Mouse (Mus musculus) stomach, embryonic 15.5 days (tissue): ENCODE results near the gene Apoa2. TPM values are rescaled to one million over a fixed set of nuclear protein-coding genes. Genes with fewer than 3 reads are reported as not detected.
"Not testable (repeated sequence)": the region's sequence is repeated elsewhere in the genome, so short reads cannot be mapped to it uniquely, and the experiment has no call there.

Experiments used
- ATAC-seq: fragments of 200-750 bp; cut with Nextera tagmentation; 2 replicates; pipeline ENCODE4 v1.8.0; 2017; ENCODE audit warnings: low read depth, moderate number of reproducible peaks, moderate TSS enrichment; ENCODE audit not compliant: insufficient read depth, low FRiP score
- H3K27ac ChIP-seq: fragments of 300-500 bp; sonication (generic); 2 replicates; pipeline ENCODE4 v1.5.1; 2015; ENCODE audit warnings: mild to moderate bottlenecking, inconsistent platforms
- H3K27me3 ChIP-seq: fragments of 300-500 bp; sonication (generic); replicated peaks from 2 replicates; pipeline ENCODE4 v1.6.1; 2015; ENCODE audit warnings: inconsistent platforms
- H3K36me3 ChIP-seq: fragments of 300-500 bp; sonication (generic); 2 replicates; pipeline ENCODE4 v1.6.1; 2015; ENCODE audit warnings: inconsistent platforms
- H3K4me1 ChIP-seq: fragments of 300-500 bp; sonication (generic); 2 replicates; pipeline ENCODE4 v1.6.1; 2015; ENCODE audit warnings: inconsistent platforms
- H3K4me2 ChIP-seq: fragments of 300-500 bp; sonication (generic); 2 replicates; pipeline ENCODE4 v1.6.1; 2015; ENCODE audit warnings: mild to moderate bottlenecking, inconsistent platforms
- H3K4me3 ChIP-seq: fragments of 300-500 bp; sonication (generic); replicated peaks from 2 replicates; pipeline ENCODE4 v1.5.1; 2015; ENCODE audit warnings: inconsistent platforms
- H3K9ac ChIP-seq: fragments of 300-500 bp; sonication (generic); 2 replicates; pipeline ENCODE4 v1.6.1; 2015; ENCODE audit warnings: inconsistent platforms
- H3K9me3 ChIP-seq: fragments of 300-500 bp; sonication (generic); 2 replicates; pipeline ENCODE4 v1.6.1; 2016; ENCODE audit warnings: inconsistent platforms
- WGBS: fragments of 180-500 bp; shearing (Covaris S2); methylation state at CpG from one replicate; pipeline ENCODE4 v1.1.7; 2015; 5-methylcytosine and 5-hydroxymethylcytosine counted together
- polyA plus RNA-seq: library from polyadenylated mRNA; unstranded; fragments of >200 nt; fragmentation: Nextera tagmentation; extraction: Ambion mirVana; gene quantifications from 2 replicates; pipeline ENCODE4 v1.2.1, GENCODE M21; 2015

Apoa2 gene
- polyA plus RNA-seq, 1 experiment from 2014 or later = 523 TPM

DNA sequence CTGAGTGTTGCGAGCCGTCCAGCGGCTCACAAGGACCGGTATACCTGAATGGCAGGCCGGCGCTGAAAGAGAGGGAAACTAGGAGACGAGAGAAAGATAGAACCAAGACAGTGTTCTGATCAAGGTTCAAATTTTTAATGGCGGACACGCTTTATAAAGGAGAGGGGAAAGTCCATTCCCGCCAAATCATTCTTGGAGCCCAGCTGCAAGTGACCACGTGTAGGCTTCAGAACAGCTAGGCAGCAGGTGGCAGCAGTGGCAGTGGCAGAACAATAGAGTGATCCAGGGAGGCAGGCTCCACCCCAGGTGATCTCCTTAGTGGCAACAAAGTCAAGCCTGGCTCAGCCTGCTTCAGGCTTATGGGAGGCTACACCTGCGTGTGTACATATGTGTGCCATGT, 17.1 kb downstream of the Apoa2 start:
- H3K9me3 ChIP-seq, ATAC-seq, H3K4me3 ChIP-seq, H3K4me2 ChIP-seq, H3K9ac ChIP-seq, H3K27me3 ChIP-seq, H3K27ac ChIP-seq: not testable (repeated sequence)
- peaks cover 49% of the 10 kb centered on the region for H3K36me3 ChIP-seq
- H3K4me1 ChIP-seq = peaks cover 12% of the 10 kb centered on the region; the same call in 1 of the 2 replicates
- WGBS = 85% methylated on average over 12 of the region's 12 CpGs

DNA sequence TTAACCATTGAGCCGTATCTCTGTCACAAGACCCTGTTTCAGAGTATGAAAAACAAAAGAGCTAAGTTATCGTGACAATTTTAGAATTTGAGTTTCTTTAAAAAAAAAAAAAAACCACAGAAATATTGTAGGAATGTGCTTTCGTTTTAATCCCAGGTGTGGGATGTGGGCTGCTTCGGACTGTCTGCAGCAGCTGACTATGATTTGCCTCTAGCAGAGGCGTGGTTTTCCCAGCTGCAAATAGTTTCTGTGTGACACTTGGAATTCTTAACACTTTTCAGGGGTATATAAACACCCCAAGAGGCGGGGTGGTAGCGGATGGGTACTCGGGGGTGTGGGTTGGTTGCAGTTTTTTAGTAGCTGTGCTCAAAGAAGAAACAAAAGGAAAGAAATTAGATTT, 20.5 kb downstream of the Apoa2 start:
- Histone ChIP-seq H3K27ac (no peak overlapping the region), H3K36me3 (peaks cover 29% of the 10 kb centered on the region), H3K27me3 (no peaks in the 10 kb centered on the region), H3K4me1 (peaks cover 32% of the 10 kb centered on the region), H3K9ac (no peak overlapping the region), H3K9me3 (no peaks in the 10 kb centered on the region), H3K4me2 (peak overlapping the region; percentile 79; the same call in 1 of the 2 replicates), H3K4me3 (no peak overlapping the region)
- WGBS = 81% methylated on average over 8 of the region's 8 CpGs
- no peak for ATAC-seq

DNA sequence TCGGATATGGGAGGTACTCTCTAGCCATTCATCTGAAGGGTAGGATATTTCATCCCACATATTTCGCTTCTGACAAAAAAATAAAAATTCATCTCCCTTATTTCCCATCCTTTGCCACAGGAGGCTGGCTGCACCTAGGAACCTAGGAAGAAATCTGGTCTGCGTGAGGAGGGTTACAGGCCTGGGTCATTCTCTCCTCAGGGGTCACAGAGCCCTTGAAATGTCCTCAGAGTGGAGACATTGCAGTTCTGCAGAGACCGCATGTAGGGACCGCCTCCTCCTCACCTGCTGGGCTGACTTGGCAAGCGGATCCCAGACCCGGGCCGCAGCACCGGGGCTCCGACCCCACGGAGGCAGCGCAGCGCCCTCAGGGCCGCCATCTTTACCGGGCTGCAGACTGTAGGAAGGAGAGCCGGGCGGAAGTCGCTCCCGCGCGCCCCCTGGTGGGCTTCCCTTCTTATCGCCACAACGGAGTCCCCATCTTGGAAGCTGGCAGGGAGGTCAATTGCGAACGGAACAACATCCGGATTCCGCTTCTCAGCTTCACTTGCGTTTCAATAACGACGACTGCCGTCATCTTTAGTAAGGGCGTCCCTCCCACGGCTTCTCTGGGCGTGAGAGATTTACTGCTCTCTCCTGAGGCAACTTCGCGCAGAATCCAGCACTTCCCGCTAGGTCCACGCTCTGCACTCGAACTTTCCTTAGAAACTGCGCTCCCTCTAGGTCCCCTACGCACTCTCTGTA, 22.0 kb downstream of the Apoa2 start:
- Histone ChIP-seq H3K9me3 (no peaks in the 10 kb centered on the region), H3K36me3 (peaks cover 17% of the 10 kb centered on the region; the same call in 1 of the 2 replicates), H3K27ac (peak overlapping the region; percentile 92), H3K9ac (peak overlapping the region; percentile 88), H3K4me1 (peaks cover 45% of the 10 kb centered on the region), H3K4me2 (peak overlapping the region; percentile 79), H3K27me3 (no peaks in the 10 kb centered on the region), H3K4me3 (peak overlapping the region; percentile 72)
- WGBS = under 1% methylated on average over 41 of the region's 41 CpGs
- ATAC-seq = peak; percentile 90

DNA sequence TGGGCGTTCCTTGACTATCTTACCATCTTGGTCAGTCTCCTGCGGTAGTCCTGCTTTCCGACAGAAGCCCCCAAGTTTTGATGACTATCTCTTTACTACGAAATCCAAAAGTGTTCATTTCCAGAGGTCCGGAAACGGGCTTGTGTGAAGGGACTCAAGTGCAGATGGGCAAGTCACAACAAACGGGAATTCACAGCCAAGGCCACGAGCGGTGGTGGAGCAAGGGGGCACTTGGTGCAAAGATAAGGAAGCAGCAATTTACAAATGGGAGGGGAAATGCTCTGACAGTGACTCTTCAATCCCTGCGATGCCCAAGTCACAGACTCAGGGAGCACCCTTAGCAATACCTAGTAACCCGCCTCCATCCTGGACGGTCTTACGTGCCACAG, 22.6 kb downstream of the Apoa2 start:
- H3K36me3 ChIP-seq = peaks cover 15% of the 10 kb centered on the region; the same call in 1 of the 2 replicates
- peak overlapping the region; percentile 92 for H3K27ac ChIP-seq
- H3K9ac ChIP-seq = peak overlapping the region; percentile 29; the same call in 1 of the 2 replicates
- no peaks in the 10 kb centered on the region for H3K27me3 ChIP-seq
- no peak for ATAC-seq
- peak overlapping the region; percentile 63 for H3K4me2 ChIP-seq
- WGBS = 9% methylated on average over 13 of the region's 13 CpGs
- peak overlapping the region; percentile 72 for H3K4me3 ChIP-seq
- no peaks in the 10 kb centered on the region for H3K9me3 ChIP-seq
- H3K4me1 ChIP-seq = peaks cover 49% of the 10 kb centered on the region

DNA sequence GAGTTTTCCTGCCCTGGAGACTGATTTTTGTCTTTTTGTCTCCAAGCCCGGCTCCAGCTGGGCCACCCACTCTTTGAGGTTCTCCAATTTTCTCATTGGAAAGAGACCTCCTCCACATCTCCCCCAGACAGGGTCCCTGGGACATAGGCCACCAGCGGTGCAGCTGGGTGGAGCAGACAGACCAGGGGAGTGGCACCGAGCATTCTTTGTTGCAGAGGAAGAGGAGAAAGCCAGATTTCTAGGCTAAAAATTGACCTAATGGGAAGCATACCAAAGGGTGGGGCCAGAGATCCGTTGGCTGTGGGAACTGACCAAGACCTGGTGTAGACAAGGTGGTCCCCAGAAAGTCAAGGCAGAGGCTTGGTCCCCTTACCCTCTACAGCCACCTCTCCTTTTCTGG, 23.1 kb downstream of the Apoa2 start:
- 20% methylated on average over 4 of the region's 4 CpGs for WGBS
- Histone ChIP-seq H3K36me3 (peaks cover 11% of the 10 kb centered on the region; the same call in 1 of the 2 replicates), H3K4me1 (peaks cover 53% of the 10 kb centered on the region)

DNA sequence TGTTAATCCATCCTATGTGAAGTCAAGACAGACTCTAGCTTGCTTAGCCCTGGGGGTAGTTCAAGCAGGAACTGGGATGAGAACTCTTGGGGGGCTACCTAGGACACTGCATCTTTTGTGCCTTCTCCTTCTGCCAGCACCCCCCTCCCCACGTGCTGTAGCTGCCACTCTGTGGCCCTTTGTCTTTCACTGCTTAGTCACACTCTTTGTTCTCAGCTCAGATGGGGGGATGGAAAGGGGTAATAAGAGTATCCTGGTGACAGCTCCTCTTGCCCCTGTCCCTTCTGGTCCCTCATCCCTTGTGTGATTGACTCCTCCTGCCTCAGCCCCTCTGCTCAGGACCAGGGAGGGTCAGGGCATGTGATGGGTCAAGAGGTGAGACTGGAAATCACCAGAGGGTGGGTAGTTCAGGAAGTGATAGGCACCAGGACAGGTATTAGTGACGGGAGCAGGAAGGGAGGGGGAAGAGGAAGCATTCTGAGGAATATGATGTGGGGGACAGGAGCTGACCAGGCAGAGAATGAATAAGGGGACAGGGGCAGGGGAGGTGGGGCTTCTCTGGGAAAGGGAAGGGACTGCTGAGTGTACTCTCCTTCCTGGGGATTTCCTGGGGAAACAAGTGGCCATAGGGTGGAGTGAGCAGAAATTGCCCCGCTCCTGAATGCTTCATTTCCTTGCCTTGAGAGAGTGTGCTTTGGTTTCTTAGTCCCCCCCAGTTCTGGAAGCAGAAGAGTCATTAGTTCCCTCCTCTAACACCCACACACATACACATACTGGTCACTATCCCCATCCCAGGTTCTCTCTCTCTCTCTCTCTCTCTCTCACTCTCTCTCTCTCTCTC, 23.8 kb downstream of the Apoa2 start:
- no peak overlapping the region for H3K9ac ChIP-seq
- H3K27ac ChIP-seq = peak overlapping the region; percentile 92
- peaks cover 54% of the 10 kb centered on the region for H3K4me1 ChIP-seq
- no peak for ATAC-seq
- no peaks in the 10 kb centered on the region for H3K9me3 ChIP-seq
- H3K27me3 ChIP-seq = no peaks in the 10 kb centered on the region
- H3K4me2 ChIP-seq = peak overlapping the region; percentile 63; the same call in 1 of the 2 replicates
- peaks cover 6% of the 10 kb centered on the region; the same call in 1 of the 2 replicates for H3K36me3 ChIP-seq
- 57% methylated on average over 3 of the region's 3 CpGs for WGBS
- H3K4me3 ChIP-seq = no peak overlapping the region

More for the DNA sequence above, 23.1 kb downstream of the Apoa2 start:
- Histone ChIP-seq H3K27me3 (no peaks in the 10 kb centered on the region), H3K9me3 (no peaks in the 10 kb centered on the region), H3K4me3 (peak overlapping the region; percentile 72; the same call in 1 of the 2 replicates), H3K27ac (peak overlapping the region; percentile 92), H3K9ac (no peak overlapping the region), H3K4me2 (peak overlapping the region; percentile 63)
- ATAC-seq = no peak

DNA sequence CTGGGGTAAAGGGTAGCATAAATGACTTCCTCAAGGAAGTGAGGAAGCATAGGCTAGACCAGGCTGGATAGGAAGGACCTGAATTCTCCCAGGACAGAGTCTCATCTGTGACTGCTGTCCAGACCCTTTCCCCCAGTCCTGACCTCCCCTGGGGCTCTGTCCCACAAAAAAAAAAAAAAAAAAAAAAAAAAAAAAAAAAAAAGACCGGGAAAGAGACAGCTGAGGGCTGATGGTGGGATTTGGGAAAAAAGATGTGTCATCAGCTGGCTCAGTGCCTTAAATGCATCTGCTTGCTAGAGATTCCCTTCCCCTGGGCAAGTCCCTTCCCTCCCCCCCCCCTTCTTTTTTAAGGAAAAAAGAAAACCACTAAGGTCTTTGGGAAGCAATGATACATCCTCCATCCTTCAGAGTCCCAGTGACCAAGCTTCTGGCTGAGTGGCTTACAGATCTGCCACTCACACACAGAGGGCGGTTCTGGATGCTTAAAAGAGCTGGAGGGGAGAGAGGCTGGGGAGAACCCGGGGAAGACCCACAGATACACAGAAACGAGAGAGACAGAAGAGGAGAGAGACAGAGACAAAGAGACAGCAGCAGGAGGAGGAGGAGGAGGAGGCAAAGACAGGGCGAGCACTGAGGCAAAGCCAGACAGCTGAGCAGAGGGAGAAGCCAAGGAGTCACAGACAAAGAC, 25.2 kb downstream of the Apoa2 start, which contains the start of gene Adamts4:
Gene Adamts4, plus strand, starts transcription at position 509 of the 688 bp plus-strand sequence.
- Histone ChIP-seq H3K27me3 (no peaks in the 10 kb centered on the region), H3K4me3 (peak within 1 kb of the TSS; percentile 35), H3K4me2 (peak within 1 kb of the TSS; percentile 66), H3K9ac (peak within 1 kb of the TSS; percentile 32), H3K4me1 (peaks cover 54% of the 10 kb centered on the region), H3K9me3 (no peaks in the 10 kb centered on the region), H3K27ac (peak within 1 kb of the TSS; percentile 78), H3K36me3 (no peaks in the 10 kb centered on the region)
- ATAC-seq = no peak
- WGBS = 33% methylated on average over 5 of the region's 5 CpGs

DNA sequence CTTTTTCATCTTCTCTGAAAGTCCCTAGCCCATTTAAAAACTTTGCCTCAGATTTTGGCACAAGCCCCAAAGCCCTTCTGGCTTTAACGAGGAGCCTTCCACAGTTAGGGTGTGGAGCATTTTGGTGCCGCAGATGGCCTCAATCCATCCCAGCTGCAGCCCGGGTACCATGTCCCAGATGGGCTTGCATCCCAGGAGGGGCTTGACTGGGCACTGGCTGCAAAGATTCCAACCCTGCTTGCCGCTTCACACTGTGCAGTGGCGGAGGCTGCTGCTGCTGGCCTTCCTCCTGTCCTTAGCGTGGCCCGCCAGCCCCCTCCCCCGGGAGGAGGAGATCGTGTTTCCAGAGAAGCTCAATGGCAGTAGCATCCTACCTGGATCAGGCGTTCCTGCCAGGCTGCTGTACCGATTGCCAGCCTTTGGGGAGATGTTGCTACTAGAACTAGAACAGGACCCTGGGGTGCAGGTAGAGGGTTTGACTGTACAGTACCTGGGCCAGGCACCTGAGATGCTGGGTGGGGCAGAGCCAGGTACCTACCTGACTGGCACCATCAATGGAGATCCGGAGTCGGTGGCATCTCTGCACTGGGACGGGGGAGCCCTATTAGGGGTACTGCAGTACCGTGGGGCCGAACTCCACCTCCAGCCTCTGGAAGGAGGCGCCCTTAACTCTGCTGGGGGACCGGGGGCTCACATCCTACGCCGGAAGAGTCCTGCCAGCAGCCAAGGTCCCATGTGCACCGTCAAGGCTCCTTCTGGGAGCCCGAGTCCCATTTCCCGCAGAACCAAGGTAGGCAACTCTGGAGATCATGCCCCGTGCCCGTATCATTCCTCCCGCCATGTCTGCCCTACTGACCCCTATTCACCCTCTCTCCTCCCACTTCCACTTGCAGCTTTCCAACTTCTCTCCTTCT, 26.1 kb downstream of the Apoa2 start, which contains the start of gene Ndufs2:
Gene Ndufs2, minus strand, starts transcription at position 709 of the 914 bp plus-strand sequence.
- H3K27ac ChIP-seq = peak within 1 kb of the TSS; percentile 78
- H3K4me1 ChIP-seq = peaks cover 48% of the 10 kb centered on the region
- no peaks in the 10 kb centered on the region for H3K27me3 ChIP-seq
- no peaks in the 10 kb centered on the region for H3K36me3 ChIP-seq
- peak within 1 kb of the TSS; percentile 35 for H3K4me3 ChIP-seq
- no peaks in the 10 kb centered on the region for H3K9me3 ChIP-seq
- ATAC-seq = no peak
- H3K4me2 ChIP-seq = peak within 1 kb of the TSS; percentile 66
- H3K9ac ChIP-seq = peak within 1 kb of the TSS; percentile 32
- WGBS = 24% methylated on average over 26 of the region's 26 CpGs

DNA sequence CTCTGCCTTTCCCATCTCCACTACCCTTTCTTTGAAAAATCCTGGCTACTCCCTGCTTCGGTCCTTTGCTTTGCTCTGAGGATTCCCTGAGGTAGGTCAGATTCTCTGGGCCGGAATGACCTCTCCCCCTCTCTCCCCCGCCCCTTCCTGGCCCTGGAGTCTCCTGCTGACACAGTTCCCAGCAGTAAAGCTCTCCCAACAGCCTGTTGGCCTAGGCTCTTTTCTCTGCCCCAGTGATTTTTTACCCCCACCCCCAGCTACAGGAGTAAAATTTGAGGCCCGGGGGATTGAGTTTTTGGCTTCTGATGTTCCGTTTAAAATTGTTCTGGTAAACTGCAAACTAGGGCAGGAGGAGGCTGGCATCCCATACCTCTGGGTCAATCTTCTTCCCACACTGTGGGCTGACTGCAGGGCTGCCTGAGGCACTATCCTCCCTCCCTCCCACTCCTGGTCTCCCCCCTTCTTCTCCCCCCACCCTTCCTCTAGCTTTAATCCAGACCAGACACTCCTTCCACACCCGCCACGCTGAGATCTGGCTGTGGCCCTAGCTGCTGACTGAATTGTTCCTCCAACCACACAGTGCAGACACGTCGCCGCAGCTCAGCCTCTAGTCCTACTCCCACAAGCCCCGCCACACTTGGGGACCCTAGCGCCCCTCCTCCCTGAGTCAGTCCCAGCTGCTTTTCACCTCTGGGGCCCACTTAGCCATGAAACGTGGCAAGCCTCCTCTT, 26.9 kb downstream of the Apoa2 start:
- H3K27me3 ChIP-seq = no peaks in the 10 kb centered on the region
- 14% methylated on average over 13 of the region's 13 CpGs for WGBS
- H3K27ac ChIP-seq = peak overlapping the region; percentile 78
- no peak overlapping the region for H3K9ac ChIP-seq
- peaks cover 43% of the 10 kb centered on the region for H3K4me1 ChIP-seq
- H3K4me3 ChIP-seq = peak overlapping the region; percentile 35
- H3K36me3 ChIP-seq = no peaks in the 10 kb centered on the region
- H3K4me2 ChIP-seq = peak overlapping the region; percentile 66
- no peaks in the 10 kb centered on the region for H3K9me3 ChIP-seq
- peak; percentile 41 for ATAC-seq

DNA sequence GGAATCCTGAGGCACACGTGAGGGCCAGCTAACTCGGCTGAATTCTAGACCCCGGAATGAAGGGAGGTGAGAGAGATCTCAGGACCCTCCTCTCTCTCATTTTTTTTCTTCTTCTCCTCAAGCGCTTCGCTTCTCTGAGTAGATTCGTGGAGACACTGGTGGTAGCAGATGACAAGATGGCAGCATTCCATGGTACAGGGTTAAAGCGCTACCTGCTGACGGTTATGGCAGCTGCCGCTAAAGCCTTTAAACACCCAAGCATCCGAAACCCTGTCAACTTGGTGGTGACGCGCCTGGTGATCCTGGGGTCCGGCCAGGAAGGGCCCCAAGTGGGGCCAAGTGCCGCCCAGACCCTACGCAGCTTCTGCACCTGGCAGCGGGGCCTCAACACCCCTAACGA, 27.6 kb downstream of the Apoa2 start:
- Histone ChIP-seq H3K9me3 (no peaks in the 10 kb centered on the region), H3K27me3 (no peaks in the 10 kb centered on the region), H3K4me2 (peak overlapping the region; percentile 66), H3K4me3 (peak overlapping the region; percentile 35), H3K36me3 (no peaks in the 10 kb centered on the region), H3K9ac (no peak overlapping the region), H3K27ac (peak overlapping the region; percentile 78), H3K4me1 (peaks cover 43% of the 10 kb centered on the region)
- no peak for ATAC-seq
- WGBS = 60% methylated on average over 17 of the region's 17 CpGs
